Mouse (Mus musculus) lung, adult 2 months (tissue): Measurements from ENCODE around the gene Taf1.

Experiments
- CTCF ChIP-seq: fragments of 200-500 bp; IDR thresholded peaks from 2 replicates; pipeline ENCODE4 v1.5.1; 2011; ENCODE audit warnings: mild to moderate bottlenecking, low read length, control low read depth; ENCODE audit not compliant: insufficient read depth
- POLR2A ChIP-seq: fragments of 200-500 bp; IDR thresholded peaks from 2 replicates; pipeline ENCODE4 v1.6.1; 2011; ENCODE audit warnings: low read depth, mild to moderate bottlenecking, control low read depth, low read length, borderline replicate concordance; ENCODE audit errors: extremely low read depth

DNA sequence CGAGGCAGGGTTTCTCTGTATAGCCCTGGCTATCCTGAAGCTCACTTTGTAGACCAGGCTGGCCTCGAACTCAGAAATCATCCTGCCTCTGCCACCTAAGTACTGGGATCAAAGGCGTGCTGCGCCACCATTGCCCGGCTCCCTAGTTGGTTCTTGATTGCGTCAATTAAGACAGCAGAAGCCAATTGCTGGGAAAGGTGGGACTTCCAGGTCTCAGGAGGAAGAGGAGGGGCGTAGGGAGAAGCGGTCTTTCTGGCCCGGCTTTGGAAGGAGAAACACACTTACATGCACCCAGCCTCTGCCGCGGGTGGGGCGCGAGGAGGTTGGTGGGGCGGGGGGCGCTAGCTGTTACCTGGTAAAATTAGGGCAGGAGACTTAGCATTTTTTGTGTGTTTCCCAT lies 10.5 kb upstream of the Taf1 start:
- no peak for TF ChIP-seq CTCF
- TF ChIP-seq POLR2A, result no peak
